Mouse (Mus musculus): ENCODE measurements around the gene Best2.

The Best2 gene

DNA sequence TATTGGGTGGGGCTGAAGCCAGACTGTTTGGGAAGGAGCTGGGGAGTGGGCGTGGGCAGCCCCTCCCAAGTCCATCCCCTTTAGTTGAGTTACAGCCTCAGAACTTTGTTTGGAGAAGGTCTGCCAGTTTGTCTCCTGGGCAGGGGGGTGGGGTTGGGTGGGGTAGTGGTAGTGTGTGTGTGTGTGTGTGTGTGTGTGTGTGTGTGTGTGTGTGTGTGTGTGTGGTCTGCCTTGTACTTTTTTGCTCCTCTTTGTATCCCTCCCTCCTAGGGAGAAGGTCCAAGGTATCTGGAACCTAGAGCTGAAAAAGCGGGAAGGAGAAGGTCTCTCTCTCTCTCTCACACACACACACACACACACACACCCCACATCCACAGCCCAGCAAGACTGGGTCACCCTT lies at the start of gene Best2:
Gene Best2 (minus strand): TSS at position 101 of the 400 bp plus-strand sequence.
- DNase-seq (ENCODE audit: low spot score) = no peak

GRCm38 (mm10) chr8:85062603-85063002 lies 48.3 kb upstream of the Best2 start:
- no peak for DNase-seq (ENCODE audit: low spot score)

- DNase-seq (ENCODE audit: low spot score) = peak; percentile 92
Observed at GRCm38 (mm10) chr8:85059879-85060616, 45.7 kb upstream of the Best2 start, which contains the start of gene Fbxw9. TSS of gene Fbxw9 (plus strand) at chr8:85060055.

- no peak for DNase-seq (ENCODE audit: low spot score)
Observed at GRCm38 (mm10) chr8:85057367-85057766, 43.0 kb upstream of the Best2 start.

GRCm38 (mm10) chr8:85043619-85044018 lies 29.3 kb upstream of the Best2 start:
- no peak for DNase-seq (ENCODE audit: low spot score)

- peak; percentile 46 for DNase-seq (ENCODE audit: low spot score)
Observed at GRCm38 (mm10) chr8:85037681-85038531, 23.6 kb upstream of the Best2 start.

DNA sequence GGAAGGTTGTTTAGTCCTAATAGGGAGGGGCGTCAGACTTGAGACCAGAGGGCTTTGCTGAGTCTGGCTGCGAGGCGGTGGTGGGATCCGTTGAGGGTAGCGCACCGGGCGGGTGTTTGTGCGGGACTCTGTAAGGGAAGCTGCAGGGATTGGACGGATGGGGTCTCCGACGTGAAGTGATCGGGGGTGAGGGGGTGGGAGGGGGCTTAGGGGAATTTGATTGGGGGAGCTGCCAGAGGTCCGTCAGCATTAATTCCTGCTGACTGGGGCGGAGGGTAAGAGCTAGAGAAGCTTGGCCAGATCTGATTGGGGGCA lies 23.0 kb upstream of the Best2 start:
- no peak for DNase-seq (ENCODE audit: low spot score)

DNA sequence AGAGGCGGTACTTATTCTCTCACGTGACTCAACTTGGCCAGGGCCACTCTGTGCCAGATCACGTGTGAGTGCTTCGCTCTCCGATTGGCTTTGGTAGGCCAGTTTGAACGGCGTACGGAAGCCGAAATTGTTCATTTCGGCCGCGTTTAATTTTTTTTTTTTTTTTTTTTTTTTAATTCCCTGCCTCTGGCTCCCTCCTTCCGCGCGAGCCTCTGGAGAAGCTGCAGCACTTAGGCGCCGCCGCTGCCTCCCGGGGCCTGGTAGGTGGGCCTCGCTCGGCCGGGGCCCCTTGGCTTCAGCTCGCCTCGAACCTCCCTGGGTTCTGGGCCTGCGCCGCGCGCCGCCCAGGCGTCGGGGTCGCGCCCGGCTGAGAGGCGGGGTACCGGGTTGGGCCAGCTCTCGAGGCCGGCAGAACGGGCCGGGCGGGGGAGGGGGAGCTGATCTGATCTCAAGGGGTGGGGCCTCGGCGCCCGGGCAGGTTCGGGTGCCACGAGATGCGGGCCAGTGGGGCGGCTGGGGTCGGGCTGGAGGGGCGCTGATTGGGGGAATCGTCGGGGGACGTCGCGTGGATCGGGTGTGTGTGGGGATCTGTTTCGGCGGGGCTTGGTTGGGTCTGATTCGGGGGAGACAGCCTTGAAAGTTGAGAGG lies 22.5 kb upstream of the Best2 start, which contains the start of gene Tnpo2:
Gene Tnpo2 (plus strand): TSS at position 198 of the 648 bp plus-strand sequence.
- DNase-seq (ENCODE audit: low spot score) = peak; percentile 92

GRCm38 (mm10) chr8:85036381-85036717 lies 22.0 kb upstream of the Best2 start:
- no peak for DNase-seq (ENCODE audit: low spot score)

DNA sequence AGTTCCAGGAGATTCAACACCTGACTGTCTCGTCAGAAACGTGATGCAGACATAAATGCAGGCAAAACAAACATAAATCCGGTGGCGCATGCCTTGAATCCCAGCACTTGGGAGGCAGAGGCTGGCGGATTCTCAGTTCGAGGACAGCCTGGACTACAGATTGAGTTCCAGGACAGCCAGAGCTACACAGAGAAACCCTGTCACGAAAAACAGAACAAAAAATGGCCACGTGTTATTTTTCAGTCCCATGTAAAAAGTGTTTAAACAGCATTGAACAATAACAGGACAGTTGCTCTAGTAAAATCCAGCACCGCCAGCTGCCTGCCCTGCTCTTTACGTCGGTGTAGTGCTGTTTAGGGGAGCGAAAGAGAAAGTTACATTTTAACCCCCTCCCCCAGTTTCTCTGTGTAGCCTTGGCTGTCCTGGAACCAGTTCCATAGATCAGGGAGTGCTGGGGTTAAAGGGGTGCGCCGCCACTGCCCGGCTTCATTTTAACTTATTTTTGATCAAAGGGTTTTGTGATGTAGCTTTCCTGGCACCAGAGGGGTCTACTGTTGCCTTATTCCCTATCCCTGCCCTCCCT lies 21.5 kb upstream of the Best2 start:
- peak; percentile 47 for DNase-seq (ENCODE audit: low spot score)

DNA sequence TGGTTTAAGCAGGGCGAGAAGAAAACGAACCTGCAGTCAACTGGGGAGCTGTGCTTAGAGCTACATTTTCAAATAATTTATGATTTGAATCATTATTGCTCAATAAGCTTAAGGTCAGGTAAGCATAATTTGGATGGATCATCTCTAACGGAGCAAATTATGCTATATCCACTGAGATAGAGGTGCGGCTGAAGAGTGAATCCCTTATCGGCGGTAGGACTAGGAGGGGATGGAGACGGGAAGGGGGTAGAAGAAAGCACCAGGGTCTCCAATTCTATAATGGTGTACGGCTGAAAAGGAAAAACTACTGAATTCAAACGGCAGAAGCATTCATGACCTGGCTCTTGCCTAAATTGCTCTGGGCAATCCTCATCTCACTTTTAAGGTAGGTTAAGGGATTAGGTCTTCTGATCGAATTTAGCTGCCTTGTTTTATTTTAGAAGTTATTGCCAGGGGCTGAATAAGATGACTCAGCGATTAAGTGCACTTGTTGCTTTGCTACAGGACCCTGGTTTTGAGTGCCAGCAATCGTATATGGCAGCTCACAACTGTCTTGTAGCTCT lies 20.9 kb upstream of the Best2 start:
- no peak for DNase-seq (ENCODE audit: low spot score)

DNA sequence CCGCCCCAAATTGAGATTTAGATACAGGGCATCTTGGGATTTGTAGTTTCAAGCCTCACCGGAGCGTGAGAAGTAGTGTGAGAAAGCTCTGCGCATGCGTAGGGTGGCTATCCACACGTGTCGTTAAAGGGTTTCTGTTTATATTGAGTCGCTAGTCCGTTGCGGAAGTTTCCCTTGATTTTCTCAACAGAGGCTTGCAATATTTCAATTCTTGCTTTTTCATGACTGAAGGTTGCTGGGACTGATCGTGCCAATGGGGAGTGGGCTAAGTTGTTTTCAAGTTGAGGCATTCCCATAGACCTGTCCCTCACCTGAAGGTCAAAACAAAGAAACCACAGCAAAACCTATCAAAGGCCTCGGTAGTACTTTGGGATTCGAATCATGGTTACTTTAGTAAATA lies 20.4 kb upstream of the Best2 start:
- peak; percentile 84 for DNase-seq (ENCODE audit: low spot score)

DNA sequence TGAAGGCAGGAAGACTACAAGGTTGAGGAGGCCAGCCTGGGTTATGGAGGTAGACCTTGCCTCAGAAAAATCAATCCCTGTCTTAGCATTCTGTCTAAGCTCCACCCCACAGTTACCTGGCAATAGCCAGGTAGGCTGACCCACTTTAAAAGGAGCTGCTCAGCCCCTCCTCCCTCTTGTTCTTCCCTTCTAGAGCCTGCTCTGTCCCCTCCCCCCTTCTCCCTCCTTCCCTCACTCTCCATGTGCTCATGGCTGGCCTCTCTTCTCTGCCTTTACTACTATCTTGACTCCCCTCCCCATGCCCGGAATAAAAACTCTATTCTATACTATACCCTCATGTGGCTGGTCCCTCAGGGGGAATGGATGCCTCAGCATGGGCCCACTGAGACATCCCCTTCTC lies 19.5 kb upstream of the Best2 start:
- no peak for DNase-seq (ENCODE audit: low spot score)

GRCm38 (mm10) chr8:85032622-85033311 lies 18.4 kb upstream of the Best2 start:
- no peak for DNase-seq (ENCODE audit: low spot score)

GRCm38 (mm10) chr8:85029271-85029670 lies 14.9 kb upstream of the Best2 start:
- no peak for DNase-seq (ENCODE audit: low spot score)

GRCm38 (mm10) chr8:85027922-85028321 lies 13.6 kb upstream of the Best2 start:
- DNase-seq (ENCODE audit: low spot score) = no peak

- DNase-seq (ENCODE audit: low spot score) = no peak
Observed at GRCm38 (mm10) chr8:85027516-85027855, 13.2 kb upstream of the Best2 start.

GRCm38 (mm10) chr8:85026670-85027515 lies 12.6 kb upstream of the Best2 start, which contains the start of gene Trir:
TSS of gene Trir (plus strand) at chr8:85026823.
- peak; percentile 88 for DNase-seq (ENCODE audit: low spot score)

DNA sequence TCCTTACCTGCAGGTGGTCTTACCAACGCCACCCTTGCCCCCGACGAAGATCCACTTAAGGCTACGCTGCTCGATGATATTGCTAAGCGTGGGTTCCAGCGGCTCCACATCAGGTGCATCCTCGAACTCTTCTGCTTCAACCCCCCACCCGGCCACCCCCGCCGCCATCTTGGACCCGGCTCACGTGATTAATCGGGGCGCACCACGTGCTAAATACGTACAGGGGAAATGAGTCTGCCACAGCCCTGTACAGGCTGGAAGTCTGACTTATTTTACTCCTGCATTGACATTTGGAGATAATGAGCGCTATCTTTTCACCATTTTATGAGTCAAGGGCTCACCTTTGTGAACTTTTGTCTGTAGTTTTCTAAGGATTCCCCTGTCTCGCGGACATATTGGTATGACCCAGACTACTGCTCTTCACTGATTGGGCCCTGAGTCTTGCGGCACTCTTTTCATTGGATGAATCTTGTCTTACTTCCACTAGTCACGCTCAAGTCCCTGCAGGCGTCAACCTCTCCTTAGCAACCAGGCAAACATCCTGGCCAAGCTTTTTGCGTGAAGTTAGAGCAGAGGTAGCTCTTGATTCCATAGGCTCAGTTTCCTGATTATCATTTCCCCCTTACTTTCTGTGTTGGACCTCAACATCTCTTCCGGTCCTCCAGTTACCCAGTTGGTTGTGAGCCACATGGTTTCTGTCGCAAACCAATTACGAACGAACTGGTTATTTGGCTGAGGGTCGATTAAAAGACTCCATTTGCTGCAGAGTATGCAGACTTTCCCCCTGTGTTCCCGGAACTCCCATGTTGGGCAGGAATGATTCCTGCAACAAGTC lies 11.0 kb upstream of the Best2 start, which contains the start of gene Asna1:
Gene Asna1 (minus strand): TSS at position 184 of the 835 bp plus-strand sequence.
- peak; percentile 93 for DNase-seq (ENCODE audit: low spot score)

DNA sequence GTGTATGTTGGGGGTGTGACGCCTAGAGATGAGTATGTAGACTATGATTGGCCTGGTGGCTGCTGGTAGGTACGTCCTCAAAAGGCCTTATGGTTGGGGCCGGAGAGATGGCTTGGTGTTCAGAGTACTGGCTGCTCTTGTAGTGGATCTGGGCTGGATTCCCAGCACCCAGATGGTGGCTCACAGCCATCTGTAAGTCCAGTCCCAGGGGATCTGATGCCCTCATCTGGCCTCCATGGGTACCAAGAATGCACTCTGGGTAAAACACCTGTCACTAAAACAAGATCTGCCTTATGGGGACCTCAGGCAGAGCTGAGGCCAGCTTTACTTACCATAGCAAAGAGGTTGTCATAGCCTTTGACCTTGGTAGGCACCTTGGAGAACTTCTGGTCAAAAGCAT lies 9.5 kb upstream of the Best2 start:
- DNase-seq (ENCODE audit: low spot score) = no peak
